In the genomic region with DNA sequence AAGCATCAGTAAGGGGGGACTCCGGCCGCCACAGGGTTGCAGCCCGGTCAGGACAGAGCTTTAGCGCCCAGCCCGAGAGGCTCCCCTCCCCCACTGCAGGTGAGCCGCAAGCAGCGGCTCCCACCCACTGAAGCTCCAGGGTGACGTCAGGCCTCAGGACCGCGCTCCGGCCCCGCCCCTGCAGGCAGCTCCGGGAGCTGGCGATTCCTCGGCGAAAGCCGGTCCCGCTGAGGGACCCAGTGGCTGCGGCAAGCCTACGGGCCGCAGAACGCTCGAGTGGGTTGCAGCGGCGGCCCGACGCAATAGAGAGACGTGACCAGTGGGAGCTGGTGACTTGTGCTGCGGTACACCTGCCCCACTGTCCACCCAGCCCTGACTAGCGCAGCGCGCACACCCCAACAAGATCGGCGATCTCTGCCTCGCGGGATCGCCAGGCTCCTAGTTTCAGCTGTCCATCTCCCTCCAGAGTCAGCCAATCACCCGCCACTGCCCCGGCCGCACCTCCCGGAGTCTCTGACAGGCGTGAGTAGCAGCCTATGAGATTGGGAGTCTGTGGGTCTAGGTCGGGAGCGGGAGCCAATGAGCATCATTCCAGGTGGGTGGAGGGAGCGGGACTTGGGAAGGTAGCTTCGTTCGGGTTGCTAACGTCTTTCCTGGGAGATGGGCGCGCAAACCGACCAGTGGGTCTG, we compare ENCODE assay signal across 1 mouse cellular context.
TF ChIP-seq lines count a peak whose summit lies in the region.

TSS of gene Myh10 (plus strand) at position 239 of the 689 bp plus-strand sequence.

TF ChIP-seq in MEL, 35 proteins besides CTCF, POLR2A, EP300 and RAD21 (continued from another document):
- 0 out of 2 replicates have a peak, but pooled peaks have one; percentile 33 for TF ChIP-seq MYB (IDR thresholded peaks at IDR 0.05; ENCODE audit: low read depth, low read length)
- TF ChIP-seq E2F4 (IDR thresholded peaks at IDR 0.05; ENCODE audit: borderline replicate concordance, low read depth, low read length): peak; percentile 78; the same call in 1 of the 2 replicates
- peak; percentile 78 for TF ChIP-seq MXI1 (IDR thresholded peaks at IDR 0.05; ENCODE audit: low read depth, low read length)
- no peak for TF ChIP-seq SMC3 (IDR thresholded peaks at IDR 0.05; ENCODE audit: low read depth, low read length)
- peak; percentile 33; the same call in 1 of the 2 replicates for TF ChIP-seq NRF1 (IDR thresholded peaks at IDR 0.05; ENCODE audit: insufficient read depth, low read depth, low read length, poor library complexity, severe bottlenecking)
- TF ChIP-seq KAT2A (conservative IDR thresholded peaks at IDR 0.05; ENCODE audit: low read depth, low read length): no peak; the same call in 1 of the 2 replicates
- TF ChIP-seq JUND (IDR thresholded peaks at IDR 0.05; ENCODE audit: low read depth, low read length): no peak
- TF ChIP-seq POLR2AphosphoS2 (IDR thresholded peaks at IDR 0.05; ENCODE audit: low read length): peak; percentile 97
- no peak for TF ChIP-seq MEF2A (IDR thresholded peaks at IDR 0.05; ENCODE audit: extremely low read depth, insufficient replicate concordance, low read depth, low read length, poor library complexity, severe bottlenecking)
- no peak for TF ChIP-seq CHD1 (IDR thresholded peaks at IDR 0.05; ENCODE audit: low read depth, low read length)
- TF ChIP-seq BHLHE40 (IDR thresholded peaks at IDR 0.05; ENCODE audit: borderline replicate concordance, low read depth, low read length): peak; percentile 64
- 0 out of 2 replicates have a peak, but pooled peaks have one; percentile 46 for TF ChIP-seq TBP (IDR thresholded peaks at IDR 0.05; ENCODE audit: low read depth, low read length)
- no peak for TF ChIP-seq RCOR1 (IDR thresholded peaks at IDR 0.05; ENCODE audit: low read depth, low read length)
- no peak for TF ChIP-seq USF2 (IDR thresholded peaks at IDR 0.05; ENCODE audit: borderline replicate concordance in 1 of 2, insufficient read depth in 1 of 2, low read depth in 1 of 2, low read length in 2 of 2)
- TF ChIP-seq ETS1 (IDR thresholded peaks at IDR 0.05; ENCODE audit: low read depth, low read length): peak; percentile 65
- no peak for TF ChIP-seq GATA1 (IDR thresholded peaks at IDR 0.05; ENCODE audit: low read depth, low read length)
- 0 out of 2 replicates have a peak, but pooled peaks have one; percentile 70 for TF ChIP-seq UBTF (IDR thresholded peaks at IDR 0.05; ENCODE audit: borderline replicate concordance, insufficient read depth, low read depth, low read length)
